Mouse (Mus musculus): ENCODE measurements at regions not wholly inside any gene's neighbourhood (a gene's known extent, or its start where the extent isn't known, plus 50 kb on each side); places are given as distances from the start of the nearest gene placed in this dataset.

GRCm38 (mm10) chr5:102287131-102287530, 194.1 kb upstream of the Arhgap24 start:
- DNase-seq (ENCODE audit: low spot score in 2 of 2) = peak; percentile 56 to 65

DNA sequence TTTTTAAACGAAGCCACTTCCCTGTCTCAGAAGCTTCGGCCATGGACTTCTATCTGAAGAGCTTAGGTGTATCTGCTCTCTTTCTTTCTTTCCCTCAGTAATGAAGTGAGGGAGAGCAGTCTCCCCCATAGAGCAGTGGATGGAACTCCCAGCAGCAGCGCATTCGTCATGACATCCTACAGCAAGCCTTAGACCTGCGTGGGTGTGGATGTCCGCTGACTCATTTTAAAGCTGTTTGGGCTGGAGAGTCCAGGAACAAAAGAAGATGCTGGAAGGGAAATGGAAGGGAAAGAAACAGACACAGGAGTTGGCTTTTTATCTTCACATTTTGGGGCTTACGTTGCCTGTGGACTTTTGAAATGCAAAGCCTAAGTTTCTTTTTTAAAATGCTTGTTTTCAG, 190.3 kb upstream of the Arhgap24 start:
- DNase-seq (ENCODE audit: low spot score in 2 of 2) = no peak

- no peak for DNase-seq (ENCODE audit: low spot score in 2 of 2)
These were observed 185.6 kb upstream of the Arhgap24 start for GRCm38 (mm10) chr5:102295564-102295963.

GRCm38 (mm10) chr5:102306309-102306708, 174.9 kb upstream of the Arhgap24 start:
- no peak for DNase-seq (ENCODE audit: low spot score in 2 of 2)

- no peak for DNase-seq (ENCODE audit: low spot score in 2 of 2)
These were observed 174.5 kb upstream of the Arhgap24 start for GRCm38 (mm10) chr5:102306718-102307117.

DNA sequence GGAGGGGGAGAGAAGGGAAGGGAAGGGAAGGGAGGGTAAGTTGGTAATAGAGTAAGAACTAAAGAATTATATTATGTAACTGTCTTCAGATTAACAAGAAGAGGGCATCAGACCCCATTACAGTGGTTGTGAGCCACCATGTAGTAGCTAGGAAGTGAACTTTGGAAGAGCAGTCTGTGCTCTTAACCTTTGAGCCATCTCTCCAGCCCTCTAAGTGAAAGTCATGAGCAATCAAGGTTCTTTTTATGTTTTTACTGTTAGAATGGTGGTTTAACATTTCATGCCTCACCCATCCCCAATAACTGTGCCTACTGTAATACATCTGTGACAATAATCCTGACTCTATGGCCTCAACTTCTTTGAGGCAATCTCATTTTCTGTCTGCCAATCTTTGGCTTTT, 169.6 kb upstream of the Arhgap24 start:
- no peak for DNase-seq (ENCODE audit: low spot score in 2 of 2)

DNA sequence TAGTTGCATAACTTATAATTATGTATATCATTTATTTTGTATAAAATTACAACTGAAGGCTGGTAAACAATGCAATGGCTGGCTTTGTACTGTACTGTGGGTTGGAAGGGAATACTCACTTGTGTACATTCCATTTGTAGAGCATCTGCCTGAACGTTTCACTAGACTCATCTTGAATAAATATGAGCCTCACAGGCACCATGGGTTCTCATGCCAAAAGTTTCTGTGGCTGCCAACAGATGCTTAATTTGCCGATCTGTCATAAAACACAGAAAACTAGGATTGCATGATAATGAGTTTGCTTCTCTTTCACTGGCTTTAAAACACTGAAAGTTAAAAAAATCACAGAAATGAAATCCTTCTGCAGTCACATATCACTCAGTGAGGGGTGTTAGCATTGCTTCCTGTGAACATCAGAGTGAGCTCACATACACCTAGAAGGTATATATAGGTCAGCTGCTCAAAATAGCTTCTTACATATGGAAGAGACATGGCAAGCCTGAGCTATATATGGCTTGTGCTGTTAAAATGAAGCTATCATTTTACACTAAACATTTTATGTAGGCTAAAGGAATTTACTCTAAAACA, 152.9 kb upstream of the Arhgap24 start:
- peak; percentile 67 to 83 for DNase-seq (ENCODE audit: low spot score in 2 of 2)

GRCm38 (mm10) chr5:102333894-102334293, 147.3 kb upstream of the Arhgap24 start:
- DNase-seq (ENCODE audit: low spot score in 2 of 2) = no peak

GRCm38 (mm10) chr5:102334442-102335197, 146.6 kb upstream of the Arhgap24 start:
- DNase-seq (ENCODE audit: low spot score in 2 of 2) = peak; percentile 22 to 25

DNA sequence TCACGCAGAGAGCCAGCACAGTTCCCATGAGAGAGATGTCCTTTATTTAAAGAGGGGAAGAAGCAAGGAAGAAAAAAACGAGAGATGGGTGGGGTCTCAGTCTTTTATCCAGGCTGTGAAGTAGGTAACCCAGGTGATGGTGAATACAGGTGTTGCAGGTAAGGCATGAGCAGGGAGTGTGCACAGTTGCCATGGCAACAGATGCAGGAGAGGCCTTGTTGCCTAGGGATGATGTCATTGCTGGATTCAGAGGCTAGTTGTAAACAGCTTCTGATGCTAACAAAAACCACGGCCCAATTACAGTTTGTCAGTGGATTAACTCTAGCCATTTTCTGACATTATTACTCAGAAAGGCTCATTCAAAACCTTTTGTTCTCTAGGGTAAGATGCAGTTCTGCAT, 114.7 kb upstream of the Arhgap24 start:
- DNase-seq (ENCODE audit: low spot score in 2 of 2) = peak; percentile 30 to 46

- DNase-seq (ENCODE audit: low spot score in 2 of 2) = peak; percentile 34 to 47
These were observed 107.8 kb upstream of the Arhgap24 start for GRCm38 (mm10) chr5:102373309-102373971.

GRCm38 (mm10) chr5:102373972-102374755, 107.0 kb upstream of the Arhgap24 start:
- DNase-seq (ENCODE audit: low spot score in 2 of 2) = no peak

- no peak for DNase-seq (ENCODE audit: low spot score in 2 of 2)
These were observed 105.9 kb upstream of the Arhgap24 start for GRCm38 (mm10) chr5:102375339-102375738.

- DNase-seq (ENCODE audit: low spot score in 2 of 2) = no peak
These were observed 87.2 kb upstream of the Arhgap24 start for GRCm38 (mm10) chr5:102393941-102394340.

DNA sequence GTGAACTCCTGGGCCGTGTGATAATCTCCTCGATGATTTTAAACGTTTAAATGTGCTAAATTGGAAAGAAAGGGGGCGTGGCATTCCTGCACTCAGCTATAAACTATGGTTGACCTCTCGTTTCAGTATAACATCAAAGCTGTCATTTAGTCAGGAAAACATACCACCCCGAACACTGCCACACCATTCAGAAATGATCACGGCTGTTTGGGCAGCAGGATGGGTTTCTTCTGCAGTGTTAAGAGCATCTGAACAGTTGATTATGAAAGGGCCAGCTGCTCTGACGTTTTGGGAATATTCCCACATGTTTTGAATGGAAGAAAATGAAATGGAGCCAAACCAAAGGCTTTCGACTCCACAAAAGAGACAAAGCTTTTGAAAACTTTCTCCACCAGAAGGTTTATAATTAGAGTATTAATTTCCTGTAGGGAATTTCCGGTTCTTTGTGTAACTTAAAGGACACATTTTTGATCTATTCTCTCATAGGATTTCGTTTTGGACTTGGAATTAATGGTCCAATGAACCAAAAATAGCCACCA, 85.5 kb upstream of the Arhgap24 start:
- no peak for DNase-seq (ENCODE audit: low spot score in 2 of 2)

GRCm38 (mm10) chr5:102399006-102399405, 82.2 kb upstream of the Arhgap24 start:
- no peak for DNase-seq (ENCODE audit: low spot score in 2 of 2)

- DNase-seq (ENCODE audit: low spot score in 2 of 2) = peak; percentile 43 to 52
These were observed 63.5 kb upstream of the Arhgap24 start for GRCm38 (mm10) chr5:102417642-102418041.

- DNase-seq (ENCODE audit: low spot score in 2 of 2) = no peak
These were observed 62.1 kb upstream of the Arhgap24 start for GRCm38 (mm10) chr5:102419089-102419488.

- no peak for DNase-seq (ENCODE audit: low spot score in 2 of 2)
These were observed 56.5 kb upstream of the Arhgap24 start for GRCm38 (mm10) chr5:102424636-102425242.

DNA sequence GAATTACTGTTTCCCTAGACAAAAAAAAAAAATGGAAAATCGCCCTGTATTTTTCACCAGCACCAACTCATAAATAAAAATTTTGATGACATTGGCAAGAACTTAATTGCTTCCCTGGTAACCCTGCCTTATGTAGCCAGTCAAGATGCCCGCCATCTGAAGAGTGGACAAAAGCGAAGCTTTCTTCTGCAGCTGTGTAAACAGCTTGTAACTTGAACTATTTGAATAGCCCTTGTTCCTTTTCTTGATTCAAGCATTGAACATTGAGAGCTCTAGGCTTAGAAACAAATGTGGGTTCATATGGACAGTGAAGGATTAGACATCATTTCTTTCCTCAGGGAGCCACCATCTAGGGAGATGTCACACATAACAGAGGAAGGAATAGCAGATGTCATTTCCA, 52.9 kb upstream of the Arhgap24 start:
- DNase-seq (ENCODE audit: low spot score in 2 of 2) = no peak
